Mouse (Mus musculus) right cerebral cortex, postnatal 25 days (tissue): Measurements from ENCODE around the gene Sars.

Experiments used
- DNase-seq: peaks from one replicate; pipeline ENCODE4 v3.0.0; 2022

Sars gene

DNA sequence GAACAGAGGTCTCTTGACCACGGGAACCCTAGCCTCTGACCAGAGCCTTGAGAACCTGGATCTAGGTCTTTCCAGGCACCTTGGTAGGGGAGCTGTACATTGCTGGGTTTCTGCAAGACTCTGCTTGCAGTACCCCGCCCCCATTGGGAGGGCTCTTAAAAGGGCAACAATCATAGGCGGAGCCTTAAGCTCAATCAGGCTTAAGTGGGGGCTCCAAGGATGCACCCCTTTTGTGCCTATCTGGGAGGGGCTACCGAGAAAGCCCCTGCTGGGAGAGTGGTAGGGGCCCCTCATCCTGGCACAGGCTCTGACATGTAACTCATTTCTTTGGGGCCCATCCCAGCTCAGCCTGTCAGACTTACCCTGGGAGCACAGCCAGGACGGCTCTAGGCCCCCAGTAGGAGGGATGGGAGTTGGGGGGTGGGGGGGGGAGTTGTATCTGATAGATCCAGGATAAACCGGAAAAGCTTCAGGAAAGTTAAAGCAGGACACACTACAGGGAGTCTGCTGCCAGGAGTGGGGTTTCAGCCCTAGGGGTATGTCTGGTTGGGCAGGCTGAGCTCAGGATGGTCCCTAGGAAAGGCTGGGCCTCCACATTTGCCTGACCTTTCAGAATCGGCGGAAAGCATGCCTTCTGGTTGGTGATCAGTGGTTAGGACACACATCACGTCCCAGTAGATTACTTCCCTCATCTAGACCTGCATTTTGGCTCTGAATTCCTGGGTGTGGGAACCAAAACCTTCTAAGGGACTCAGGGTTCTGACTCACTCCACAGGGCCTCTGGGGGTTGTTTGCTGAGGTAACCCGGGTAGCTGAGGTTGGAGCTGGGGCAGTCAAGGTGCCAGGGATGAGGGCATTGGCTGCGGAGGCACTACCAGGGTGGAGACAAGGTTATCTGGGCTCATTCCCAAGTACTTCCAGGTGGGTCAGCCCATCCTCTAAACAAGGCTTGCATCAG is 20.9 kb downstream of the Sars start:
- peak; percentile 65 for DNase-seq

DNA sequence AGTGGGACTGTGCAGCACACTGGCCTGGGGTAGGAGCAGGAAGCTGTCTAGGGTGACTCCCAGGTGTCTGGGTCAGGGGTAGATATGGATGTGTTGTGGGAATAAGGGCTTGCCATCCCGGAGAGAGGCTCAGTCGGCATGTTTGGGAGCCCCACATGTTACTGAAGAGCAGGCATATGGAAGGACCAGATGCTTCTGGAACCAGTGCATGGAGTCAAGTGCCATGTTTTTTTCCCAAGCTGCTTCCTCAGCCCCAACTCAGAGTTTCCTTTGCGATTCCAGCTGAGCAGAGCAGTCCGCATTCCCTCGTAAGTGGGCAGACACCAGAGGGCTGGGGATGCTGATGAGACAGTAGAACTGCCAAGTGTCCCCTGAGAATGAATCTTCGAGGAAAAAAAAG is 22.0 kb downstream of the Sars start:
- DNase-seq: no peak

DNA sequence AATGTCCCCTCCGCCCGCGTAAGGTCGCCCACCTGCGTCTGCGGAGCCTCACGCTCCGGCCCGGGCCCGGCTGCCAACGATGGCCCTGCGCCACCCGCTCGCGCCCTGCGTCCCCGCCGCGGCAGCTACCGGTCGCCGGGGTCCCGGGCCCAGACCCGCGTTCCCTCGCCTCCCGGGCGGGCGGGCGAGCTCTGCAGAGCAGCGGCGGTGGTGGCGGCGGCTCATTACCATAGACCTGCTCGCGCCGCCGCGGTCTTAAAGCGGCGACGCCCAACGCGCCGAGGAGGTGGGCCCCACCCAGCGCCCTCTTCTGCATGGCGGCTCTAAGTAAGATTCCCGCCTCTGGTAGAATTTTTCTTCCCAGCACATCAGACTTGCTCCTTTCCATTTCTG is 29.2 kb downstream of the Sars start:
- DNase-seq: peak; percentile 86

DNA sequence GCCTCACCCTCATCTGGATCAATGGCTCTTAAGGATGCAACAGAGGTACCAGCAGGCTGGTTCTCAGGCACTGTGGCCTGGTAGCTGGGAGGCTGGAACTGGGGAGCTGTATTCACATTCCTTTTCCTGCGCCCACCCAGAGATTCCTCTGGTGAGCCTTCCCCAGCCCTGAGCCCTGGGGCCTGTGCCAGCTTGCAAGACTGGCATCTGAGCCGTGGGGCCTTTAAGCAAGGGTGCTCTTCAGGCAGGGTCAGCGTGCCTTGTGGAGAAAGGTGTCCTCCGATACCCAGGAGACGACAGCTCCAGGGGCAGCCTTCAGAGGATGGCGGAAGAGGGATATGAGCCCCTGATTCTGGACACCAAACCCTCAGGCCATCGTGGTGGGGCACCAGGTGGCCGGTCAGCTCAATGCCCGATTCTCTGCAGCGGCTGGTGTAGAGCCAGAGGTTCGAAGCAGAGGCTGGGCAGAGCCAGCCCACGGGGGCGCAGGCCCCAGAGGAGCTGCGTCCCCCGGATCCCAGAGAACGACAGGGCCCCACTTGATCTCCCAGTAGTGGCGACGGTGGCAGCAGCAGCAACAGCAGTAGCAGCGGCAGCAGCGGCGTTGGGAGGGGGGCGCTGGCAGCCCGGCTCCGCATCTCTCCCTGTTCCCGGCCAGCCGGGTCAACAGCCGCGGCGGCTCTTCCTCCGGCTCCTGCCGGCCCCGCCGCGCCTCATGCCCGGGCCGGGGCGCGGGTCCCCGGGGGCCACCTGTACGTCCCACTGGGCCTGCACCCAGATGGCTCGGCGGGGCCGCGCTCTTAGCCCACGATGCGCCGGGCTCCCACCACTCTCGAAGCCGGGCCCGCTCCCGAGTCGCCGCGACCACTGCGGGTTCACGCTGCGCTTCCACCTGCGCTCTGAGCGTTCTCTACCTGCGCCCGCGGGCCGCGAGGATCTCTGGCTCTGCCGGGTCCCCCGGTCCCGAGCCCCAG is 29.9 kb downstream of the Sars start, which contains the start of gene Celsr2:
Gene Celsr2, minus strand, starts transcription at position 696 of the 974 bp plus-strand sequence.
- DNase-seq: peak; percentile 71

DNA sequence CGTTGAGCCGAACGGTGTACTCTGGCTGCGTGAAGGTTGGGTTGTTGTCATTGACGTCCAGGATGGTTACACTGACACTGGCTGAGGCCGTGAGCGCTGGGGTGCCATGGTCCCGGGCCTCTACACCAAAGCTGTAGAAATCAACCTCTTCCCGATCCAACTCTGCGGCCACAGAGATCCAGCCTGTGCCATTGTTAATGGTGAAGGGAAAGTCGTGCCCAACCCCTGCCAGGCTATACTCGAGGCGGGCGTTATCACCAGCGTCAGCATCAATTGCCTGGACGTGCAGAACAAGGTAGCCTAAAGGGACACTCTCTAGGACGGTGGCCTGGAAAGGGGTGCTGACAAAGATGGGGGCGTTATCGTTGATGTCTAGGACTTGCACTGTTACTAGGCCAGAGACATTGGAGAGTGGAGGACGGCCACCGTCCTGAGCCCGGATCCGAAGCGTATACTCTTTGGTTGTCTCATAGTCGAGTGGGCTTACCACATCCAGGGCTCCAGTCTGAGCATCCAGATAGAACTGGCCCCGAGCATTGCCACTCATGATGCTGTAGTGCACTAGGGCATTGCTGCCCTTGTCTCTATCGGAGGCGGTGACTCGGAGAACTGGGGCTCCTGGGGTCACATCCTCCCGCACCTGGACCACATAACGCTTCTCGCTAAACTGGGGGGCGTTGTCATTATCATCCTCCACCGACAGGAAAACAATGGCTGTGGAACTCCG is 31.2 kb downstream of the Sars start:
- no peak for DNase-seq

DNA sequence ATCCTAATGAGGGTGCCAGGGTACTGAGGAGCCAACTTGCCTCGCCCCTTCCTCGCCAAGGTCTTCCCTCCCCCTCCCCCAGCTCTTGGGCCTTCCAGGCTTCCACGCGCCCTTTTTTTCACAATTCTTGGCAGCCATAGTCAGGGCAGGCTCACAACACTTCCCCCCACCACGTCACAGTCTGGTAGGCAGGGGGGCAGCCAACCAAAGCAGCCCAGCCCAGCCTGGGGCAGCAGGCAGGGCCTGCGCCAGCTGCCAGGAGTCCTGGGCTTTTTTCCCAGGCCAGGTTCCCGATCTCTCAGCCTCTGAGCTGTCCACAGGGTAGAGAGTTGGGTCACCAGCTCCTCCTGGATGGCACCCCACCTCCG is 33.3 kb downstream of the Sars start:
- no peak for DNase-seq

DNA sequence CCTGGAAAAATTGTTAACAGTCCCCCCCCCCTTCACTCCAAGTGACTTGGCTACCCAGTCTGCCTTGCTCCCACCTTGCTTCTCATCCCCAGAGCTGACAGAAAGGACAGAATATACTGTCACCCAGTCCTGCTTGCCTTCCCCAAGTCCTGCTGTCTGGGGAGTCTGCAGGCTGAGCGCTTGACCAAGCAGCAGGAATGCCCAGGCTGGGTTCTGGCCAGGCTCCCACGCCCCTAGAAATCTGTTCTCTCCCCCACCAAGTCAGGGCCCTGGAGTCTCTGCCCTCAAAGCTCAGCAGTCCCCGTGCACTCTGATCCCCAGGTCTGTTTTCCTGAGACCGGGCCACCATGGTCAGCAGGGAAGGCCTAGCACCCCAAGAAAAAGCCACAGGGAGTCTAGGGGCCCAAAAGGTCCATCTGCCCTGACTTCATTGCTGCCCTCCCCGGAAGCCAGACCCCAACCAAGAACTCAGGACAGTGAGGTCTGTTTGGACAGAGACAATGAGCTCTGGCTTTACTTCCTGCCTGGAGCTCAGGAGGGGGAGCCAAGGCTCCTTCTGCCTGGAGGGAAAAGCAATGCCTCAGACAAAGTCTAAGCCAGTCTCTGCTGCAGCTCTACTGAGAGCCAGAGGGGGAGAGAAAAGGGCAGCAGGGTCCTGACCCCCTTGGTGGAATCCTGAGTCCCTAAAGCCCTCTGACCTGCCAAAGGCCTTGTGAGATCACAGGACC is 33.8 kb downstream of the Sars start:
- no peak for DNase-seq

DNA sequence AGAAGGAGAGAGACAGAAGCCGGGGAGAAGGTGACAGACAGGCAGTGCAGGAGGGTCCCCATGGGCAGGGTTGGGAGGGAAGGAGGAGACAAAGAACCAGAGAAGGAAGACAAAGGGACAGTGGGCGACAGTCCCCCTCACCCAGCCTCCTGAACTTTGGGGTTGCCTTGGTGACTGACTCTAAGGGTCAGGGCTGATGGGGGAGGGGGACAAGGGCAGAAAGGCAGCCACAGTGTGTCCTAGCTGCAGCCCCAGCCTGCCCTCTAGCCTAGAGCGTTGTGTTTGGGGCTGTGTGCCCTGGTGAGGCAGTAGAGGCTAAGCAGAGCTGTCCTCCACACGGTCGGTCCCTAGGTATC is 34.7 kb downstream of the Sars start:
- DNase-seq: no peak

DNA sequence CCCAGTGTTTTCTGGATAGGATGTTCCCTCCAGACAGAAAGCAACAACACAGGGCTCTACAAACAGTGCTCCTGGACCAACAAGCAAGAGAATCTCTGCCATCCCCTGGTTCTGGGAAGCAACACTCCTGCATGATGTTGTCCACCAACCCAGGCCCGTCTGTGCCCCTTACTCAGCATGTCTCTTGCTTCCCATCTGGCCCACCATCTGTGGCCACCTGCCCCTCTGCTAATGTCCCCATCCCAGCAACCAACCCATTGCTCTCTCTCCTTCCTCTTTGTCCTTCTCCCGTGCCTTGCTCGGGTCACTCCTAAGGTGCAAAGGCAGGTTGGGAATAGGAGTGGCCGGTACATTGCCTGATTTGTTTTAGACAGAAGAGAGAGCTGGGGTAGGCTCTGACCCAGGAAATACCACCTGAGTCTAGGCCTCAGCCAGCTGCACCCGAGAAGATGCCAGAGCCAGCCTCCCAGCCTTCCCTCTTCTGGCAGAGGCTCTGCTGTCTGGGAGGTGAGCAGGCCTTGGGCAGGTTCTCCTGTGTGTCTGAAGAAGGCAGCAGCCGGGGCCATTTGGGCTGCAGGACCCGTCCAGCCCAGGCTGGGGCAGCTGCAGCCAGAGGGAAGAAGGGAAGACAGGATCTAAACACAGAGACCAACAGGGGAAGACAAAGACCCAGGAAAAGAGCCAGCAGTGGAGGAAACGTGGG is 35.2 kb downstream of the Sars start:
- no peak for DNase-seq

DNA sequence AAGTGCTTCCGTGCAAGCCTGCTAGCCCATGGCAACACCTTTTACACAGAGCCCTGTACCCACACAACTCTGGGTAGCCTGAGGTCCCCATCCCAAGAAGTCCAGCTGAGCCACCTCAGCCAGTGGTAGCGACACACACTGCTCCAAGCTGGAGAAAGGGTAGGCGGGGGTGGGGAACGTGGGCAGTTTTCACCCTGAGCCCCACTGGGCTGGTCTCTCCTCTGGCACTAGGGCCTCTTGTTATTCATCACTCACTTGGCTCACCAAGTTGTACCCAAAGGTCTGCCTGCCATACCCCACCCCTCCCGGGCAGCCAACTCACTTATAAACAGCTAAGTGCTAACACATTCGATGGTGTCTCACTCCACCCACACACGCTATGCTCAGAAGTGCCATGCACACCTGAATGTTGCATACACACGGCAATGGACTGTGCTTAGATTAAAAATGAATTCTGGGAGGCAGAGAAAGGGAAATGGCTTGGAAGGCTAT is 36.4 kb downstream of the Sars start:
- DNase-seq: no peak

DNA sequence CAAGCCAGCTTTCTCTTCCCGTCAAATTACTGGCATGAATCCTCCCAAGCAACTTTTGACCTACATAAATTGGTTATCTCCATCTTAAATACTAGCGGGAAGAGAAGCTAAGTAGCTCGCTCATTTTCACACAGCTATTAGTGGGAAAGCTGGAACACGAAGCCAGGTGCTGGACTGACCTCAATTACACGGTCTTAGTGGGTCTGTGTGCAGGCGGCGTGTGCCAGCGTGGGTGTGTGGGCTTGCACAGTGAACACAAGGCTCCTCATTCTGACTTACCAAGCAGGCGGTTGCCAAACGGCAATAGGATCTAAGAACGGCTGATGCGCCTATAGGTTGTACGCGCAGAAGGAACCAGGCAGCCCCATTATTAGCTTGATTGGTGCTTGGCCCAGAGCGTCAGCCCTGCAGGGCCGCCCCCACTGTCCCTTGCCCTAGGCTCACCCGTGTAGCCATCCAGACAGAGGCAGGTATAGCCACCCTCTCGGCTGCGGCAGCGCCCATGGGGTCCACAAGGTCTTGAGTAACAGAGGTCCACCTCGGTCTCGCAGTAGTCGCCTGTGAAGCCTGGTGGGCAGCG is 38.6 kb downstream of the Sars start:
- DNase-seq: peak; percentile 61

DNA sequence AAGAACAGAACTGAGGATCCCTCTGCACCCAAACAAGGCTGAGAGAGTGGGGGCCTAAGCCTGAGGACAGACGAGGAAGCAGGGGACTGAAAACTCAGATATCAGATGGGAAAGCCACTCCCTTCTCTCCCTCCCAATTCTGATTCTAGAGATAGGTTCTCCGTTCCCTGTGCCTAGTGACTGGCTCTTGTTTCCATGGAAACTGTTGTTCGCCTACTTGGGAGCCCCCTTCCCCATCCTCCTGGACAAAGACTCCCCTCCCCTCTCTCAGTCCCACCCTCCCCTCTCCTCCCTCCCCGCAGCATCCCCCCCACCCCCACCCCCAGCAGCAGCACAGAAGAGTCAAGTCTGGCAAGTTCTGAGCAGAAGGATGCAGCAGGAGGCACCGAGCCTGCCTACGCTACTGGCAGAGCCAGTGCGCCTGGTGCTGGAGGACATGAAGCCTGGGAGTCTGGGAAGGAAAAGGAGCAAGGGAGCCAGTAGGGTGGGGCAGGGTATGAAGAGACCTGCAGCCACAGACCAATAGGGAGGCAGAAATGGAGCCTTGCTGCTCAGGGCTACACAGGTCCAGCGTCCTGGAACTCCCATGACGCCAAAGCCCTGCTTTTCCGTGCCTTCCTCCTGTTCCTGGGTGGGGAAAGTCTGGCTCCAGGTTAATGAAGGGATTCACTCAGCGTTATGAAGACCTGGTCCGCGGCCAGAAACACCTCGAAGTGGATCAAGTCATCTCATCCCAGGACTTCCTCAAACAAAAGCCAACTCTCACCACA is 39.3 kb downstream of the Sars start:
- peak; percentile 79 for DNase-seq

DNA sequence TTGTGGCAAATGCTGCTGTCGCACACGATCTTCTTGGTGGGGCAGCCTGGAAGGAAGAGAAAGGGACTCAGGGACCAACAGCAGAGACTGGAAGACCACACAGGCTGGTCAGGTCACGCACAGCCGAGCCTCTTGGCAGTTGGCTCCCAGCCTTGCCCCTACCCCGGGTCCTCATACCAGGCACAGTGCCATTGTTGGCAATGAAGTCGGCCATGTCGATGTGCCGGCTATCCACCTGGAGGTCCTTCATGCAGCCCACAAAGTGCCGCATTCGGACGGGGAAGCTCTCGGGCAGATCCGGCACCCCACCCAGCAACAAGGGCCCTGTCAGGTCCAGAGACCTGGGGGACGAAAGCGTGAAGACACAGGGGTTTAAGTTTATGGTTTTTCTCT is 42.5 kb downstream of the Sars start:
- DNase-seq: no peak

DNA sequence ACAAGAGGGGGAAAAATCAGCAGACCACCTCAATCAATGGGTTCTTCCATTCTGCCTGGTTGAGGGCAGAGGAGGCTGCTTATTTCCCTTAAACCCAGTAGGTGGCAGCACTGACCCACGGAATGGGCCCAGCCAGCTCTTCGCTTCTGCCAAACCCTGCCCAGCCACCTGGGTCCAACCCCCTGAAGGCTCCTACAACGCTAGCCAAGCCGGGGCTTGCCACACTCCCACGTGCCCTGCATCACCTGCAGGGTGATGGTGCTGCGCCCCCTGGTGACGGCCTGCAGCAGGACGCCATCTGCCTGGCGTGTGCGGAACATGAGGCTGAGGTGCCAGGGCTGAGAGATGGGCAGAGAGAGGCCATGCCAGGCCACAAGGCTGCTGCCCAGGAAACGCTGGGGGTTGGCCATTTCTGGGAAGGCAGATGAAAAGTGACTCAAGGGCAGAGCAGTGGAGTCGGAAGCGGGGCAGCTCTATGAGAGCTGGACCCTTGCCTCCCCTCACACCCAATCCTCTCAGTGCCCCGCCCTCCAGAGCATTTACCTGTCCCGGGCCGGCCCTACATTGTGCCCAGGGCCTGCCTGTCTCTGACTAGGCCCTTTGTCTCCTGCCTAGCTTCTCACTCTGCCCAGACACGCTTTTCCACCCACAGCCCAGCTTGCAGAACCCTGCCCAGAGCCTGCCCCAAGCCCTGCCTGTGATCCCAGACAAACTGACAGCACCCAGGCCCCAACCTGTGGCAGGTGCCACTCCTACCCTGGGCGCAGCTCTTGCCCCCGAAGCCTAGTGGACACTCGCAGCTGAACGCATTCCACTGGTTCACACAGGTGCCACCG is 43.1 kb downstream of the Sars start:
- peak; percentile 78 for DNase-seq

DNA sequence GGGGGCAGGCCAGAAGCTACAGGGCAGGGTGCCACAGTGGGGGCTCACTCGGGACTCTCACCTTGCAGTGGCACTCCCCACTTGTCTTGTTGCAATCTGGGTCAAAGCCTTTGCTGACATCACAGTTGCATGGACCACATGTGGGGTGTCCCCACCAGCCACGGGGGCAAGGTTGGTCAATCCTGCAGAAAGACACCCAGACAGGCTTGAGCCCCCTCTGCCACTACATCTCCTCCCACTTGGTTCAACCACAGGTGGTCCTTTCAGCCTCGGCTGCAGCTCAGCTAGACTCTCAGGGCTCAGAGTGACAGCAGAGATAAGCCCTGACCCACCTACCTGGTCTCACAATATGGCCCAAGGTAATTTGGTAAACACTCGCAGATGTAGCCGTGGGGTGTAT is 44.6 kb downstream of the Sars start:
- DNase-seq: no peak

DNA sequence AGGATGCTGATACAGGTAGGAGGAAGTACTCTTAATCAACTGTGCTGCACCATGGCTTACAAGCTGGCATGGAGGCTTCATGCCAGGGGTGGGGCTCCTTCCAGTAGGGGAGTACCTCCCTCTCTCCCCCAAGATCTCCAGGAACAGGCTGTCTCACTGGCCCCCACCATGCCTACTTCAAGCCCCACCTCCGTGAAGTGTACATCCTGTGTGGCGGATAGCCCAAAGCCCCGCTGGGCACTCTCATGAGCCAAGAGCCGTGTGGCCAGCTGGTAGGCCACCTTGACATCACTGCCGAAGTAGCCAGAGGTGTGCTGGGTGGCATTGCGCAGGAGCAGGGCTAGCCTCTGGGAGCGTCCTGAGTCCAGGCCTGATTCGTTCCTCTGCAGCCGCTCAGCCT is 46.7 kb downstream of the Sars start:
- DNase-seq: no peak

DNA sequence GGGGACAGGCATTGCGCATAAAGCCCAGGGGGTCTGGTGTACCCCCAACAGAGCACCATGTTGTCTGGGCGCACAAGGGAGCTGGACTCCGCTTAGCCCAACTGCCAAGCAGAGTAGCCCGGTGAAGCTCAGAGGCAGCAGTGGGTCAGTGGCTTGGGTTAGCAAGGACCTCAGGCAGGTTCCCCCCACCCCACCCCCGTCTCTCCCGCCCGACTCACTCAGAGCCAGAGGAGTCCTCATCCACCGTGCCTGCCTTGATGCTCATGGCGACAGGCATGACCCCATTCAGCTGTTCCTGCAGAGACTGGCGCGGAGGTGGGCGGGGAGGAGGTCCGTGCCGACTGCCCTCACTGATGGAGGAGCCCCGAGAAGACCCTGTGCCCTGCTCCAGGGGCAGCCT is 52.2 kb downstream of the Sars start:
- no peak for DNase-seq

DNA sequence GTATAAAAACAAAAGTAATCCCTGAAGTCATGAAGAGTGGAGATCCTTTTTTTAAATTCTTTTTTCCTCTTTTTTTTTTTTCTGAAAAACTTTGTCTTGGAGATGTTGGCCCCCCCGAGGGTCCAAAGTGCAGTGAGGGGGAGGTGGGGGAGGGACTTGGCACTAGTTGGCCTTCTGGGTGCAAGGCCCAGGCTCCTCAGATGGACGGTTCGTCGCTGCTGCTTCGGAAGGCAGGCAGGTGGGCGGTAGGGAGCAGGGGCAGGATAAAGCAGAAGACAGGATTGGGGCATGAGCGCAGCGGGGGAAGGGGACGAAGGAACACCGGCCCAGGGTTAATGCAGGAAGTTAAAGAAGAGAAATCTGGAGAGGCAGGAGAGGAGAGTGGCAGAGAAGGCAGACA is 52.7 kb downstream of the Sars start:
- no peak for DNase-seq

DNA sequence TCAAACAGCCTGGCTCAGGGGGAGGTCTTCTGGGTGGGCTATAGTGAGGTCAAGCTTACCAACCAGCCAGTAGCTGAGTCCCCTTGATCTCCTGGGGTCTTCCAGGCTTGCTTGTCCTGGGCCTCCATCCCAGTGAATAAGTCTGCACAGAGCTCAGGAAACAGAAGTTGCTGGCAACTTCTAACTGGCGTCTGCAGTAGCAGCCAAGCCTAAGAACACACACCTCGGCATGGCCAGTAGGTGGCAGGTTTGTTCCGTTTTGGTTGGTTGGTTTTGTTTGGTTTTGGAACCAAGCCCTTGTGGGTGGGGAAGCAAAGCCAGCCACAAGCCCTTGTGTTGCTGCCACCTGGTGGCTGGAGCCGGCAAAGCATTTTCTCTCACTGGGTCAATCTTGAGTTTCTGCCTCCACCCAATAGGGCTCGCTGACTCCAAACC is 55.9 kb downstream of the Sars start:
- peak; percentile 94 for DNase-seq
